Mouse (Mus musculus) embryonic fibroblast, embryonic 13.5 days (primary cell): ENCODE measurements around the gene Wfdc6a. TPM values are rescaled to one million over a fixed set of nuclear protein-coding genes. Genes with fewer than 3 reads are reported as not detected.

ENCODE experiments used
- H3K27ac ChIP-seq: 2 replicates; pipeline ENCODE4 v1.5.1; 2012; ENCODE audit warnings: low read length, control low read depth, inconsistent platforms; ENCODE audit not compliant: insufficient read depth
- H3K4me1 ChIP-seq: 2 replicates; pipeline ENCODE4 v1.6.1; 2011; ENCODE audit warnings: low read length; ENCODE audit not compliant: control insufficient read depth, insufficient read depth
- H3K4me3 ChIP-seq: 2 replicates; pipeline ENCODE4 v1.5.1; 2011; ENCODE audit warnings: mild to moderate bottlenecking, control low read depth, low read length; ENCODE audit not compliant: insufficient read depth
- CTCF ChIP-seq: IDR thresholded peaks from 2 replicates; pipeline ENCODE4 v1.5.1; 2011; ENCODE audit warnings: mild to moderate bottlenecking, control low read depth, low read length, moderate library complexity, borderline replicate concordance; ENCODE audit not compliant: insufficient read depth
- POLR2A ChIP-seq: IDR thresholded peaks from 2 replicates; pipeline ENCODE4 v1.6.1; 2011; ENCODE audit warnings: low read depth, mild to moderate bottlenecking, control low read depth, low read length, moderate library complexity
- polyA plus RNA-seq: library from polyadenylated mRNA; stranded (reverse); fragments of >200 nt; gene quantifications from 2 replicates; pipeline ENCODE4 v1.2.4, GENCODE M21; 2011; ENCODE audit warnings: low read depth; ENCODE audit not compliant: missing spikeins, insufficient read length

Wfdc6a gene
- polyA plus RNA-seq, 1 experiment: not detected

DNA sequence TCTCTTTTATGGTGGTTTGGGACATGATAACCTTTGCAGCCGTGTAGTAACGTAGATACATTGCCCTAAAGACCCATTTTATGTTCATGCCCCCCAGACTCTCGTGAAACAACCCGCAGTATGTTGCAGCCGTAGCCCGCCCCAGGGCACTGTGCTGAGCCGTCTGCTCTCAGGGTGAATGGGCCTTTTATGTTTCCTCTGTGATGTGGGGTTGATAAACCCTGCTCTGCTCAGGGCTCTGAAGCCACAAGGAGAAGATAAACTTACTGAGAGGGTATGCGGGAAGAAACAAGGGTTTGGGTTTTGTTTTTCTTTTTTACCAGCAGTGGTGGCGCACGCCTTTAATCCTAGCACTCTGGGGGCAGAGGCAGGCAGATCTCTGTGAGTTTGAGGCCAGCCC, 50.9 kb downstream of the Wfdc6a start:
- H3K4me3 ChIP-seq: no peak overlapping the region
- no peaks in the 10 kb centered on the region for H3K4me1 ChIP-seq
- no peak overlapping the region for H3K27ac ChIP-seq
- TF ChIP-seq POLR2A: no peak
- no peak for TF ChIP-seq CTCF

DNA sequence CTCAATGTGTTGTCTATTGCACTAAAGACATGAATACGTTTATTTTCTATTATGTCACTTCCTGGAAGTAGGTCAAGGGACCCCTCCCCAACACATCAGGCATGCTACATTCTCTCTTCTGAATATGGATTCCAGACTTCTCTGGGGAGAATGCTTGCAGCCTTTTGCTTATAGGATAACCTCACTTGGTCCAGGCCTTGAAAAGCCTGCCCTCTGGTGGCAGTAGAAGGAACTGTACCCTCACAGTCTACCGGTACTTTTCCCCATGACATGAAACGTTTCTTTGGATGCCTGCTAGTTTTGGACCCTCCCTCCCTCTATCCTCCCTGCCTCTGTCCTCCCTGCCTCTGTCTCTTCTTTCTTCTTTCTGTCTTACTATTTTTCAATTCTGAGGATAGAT, 54.1 kb downstream of the Wfdc6a start:
- peak; percentile 64; the same call in 1 of the 2 replicates for TF ChIP-seq CTCF
- TF ChIP-seq POLR2A: no peak
- no peak overlapping the region for H3K27ac ChIP-seq

More for the DNA sequence above, 54.1 kb downstream of the Wfdc6a start:
- Histone ChIP-seq H3K4me3 (no peak overlapping the region), H3K4me1 (no peaks in the 10 kb centered on the region)

Other genes with a start within 250 kb of the Wfdc6a start
- 0.90 TPM in 1 of 2 replicates, not detected in the other for gene Slpi, start 196.4 kb downstream of the Wfdc6a start, polyA plus RNA-seq
- not detected in 2 replicates for gene Rbpjl, start 182.3 kb downstream of the Wfdc6a start, polyA plus RNA-seq
- 0.18 and 3.1 TPM in 2 replicates for gene Matn4, start 180.3 kb downstream of the Wfdc6a start, polyA plus RNA-seq
- gene Sdc4, start 141.6 kb downstream of the Wfdc6a start, polyA plus RNA-seq: 242 and 248 TPM in 2 replicates
- gene Sys1, start 128.5 kb downstream of the Wfdc6a start, polyA plus RNA-seq: 23.1 and 23.6 TPM in 2 replicates
- gene Gm20458, start 124.5 kb downstream of the Wfdc6a start, polyA plus RNA-seq: 4.1 and 5.8 TPM in 2 replicates
- gene Trp53tg5, start 111.7 kb downstream of the Wfdc6a start, polyA plus RNA-seq: not detected in 2 replicates
- gene Dbndd2, start 99.3 kb downstream of the Wfdc6a start, polyA plus RNA-seq: 13.8 and 19.0 TPM in 2 replicates
- gene Pigt, start 87.9 kb downstream of the Wfdc6a start, polyA plus RNA-seq: 59.6 and 66.3 TPM in 2 replicates
- gene Wfdc2, start 23.0 kb downstream of the Wfdc6a start, polyA plus RNA-seq: not detected in 2 replicates
- not detected in 2 replicates for gene Spint3, start 12.0 kb downstream of the Wfdc6a start, polyA plus RNA-seq
- not detected in 2 replicates for gene Eppin, start 8.1 kb upstream of the Wfdc6a start, polyA plus RNA-seq
- gene Wfdc6b, start 28.1 kb upstream of the Wfdc6a start, polyA plus RNA-seq: not detected in 2 replicates
- not detected in 2 replicates for gene Wfdc8, start 28.2 kb upstream of the Wfdc6a start, polyA plus RNA-seq
- not detected in 2 replicates for gene Wfdc16, start 53.3 kb upstream of the Wfdc6a start, polyA plus RNA-seq
- gene Wfdc10, start 70.6 kb upstream of the Wfdc6a start, polyA plus RNA-seq: not detected in 2 replicates
- gene Wfdc9, start 71.1 kb upstream of the Wfdc6a start, polyA plus RNA-seq: not detected in 2 replicates
- not detected in 2 replicates for gene Wfdc11, start 88.6 kb upstream of the Wfdc6a start, polyA plus RNA-seq
- gene Wfdc13, start 99.7 kb upstream of the Wfdc6a start, polyA plus RNA-seq: not detected in 2 replicates
- not detected in 2 replicates for gene Spint4, start 113.1 kb upstream of the Wfdc6a start, polyA plus RNA-seq
- gene Spint5, start 129.9 kb upstream of the Wfdc6a start, polyA plus RNA-seq: not detected in 2 replicates
- gene Wfdc3, start 160.5 kb upstream of the Wfdc6a start, polyA plus RNA-seq: not detected in 2 replicates
- 28.7 and 30.8 TPM in 2 replicates for gene Dnttip1, start 160.5 kb upstream of the Wfdc6a start, polyA plus RNA-seq
- gene Ube2c, start 184.5 kb upstream of the Wfdc6a start, polyA plus RNA-seq: 101 and 146 TPM in 2 replicates
- not detected in 2 replicates for gene Tnnc2, start 194.5 kb upstream of the Wfdc6a start, polyA plus RNA-seq
- 14.4 and 18.2 TPM in 2 replicates for gene Snx21, start 200.4 kb upstream of the Wfdc6a start, polyA plus RNA-seq
- 12.1 and 13.5 TPM in 2 replicates for gene Acot8, start 219.4 kb upstream of the Wfdc6a start, polyA plus RNA-seq
- gene Zswim3, start 219.7 kb upstream of the Wfdc6a start, polyA plus RNA-seq: 3.7 and 4.1 TPM in 2 replicates
- gene Zswim1, start 237.2 kb upstream of the Wfdc6a start, polyA plus RNA-seq: 10.1 and 12.5 TPM in 2 replicates
- gene Spata25, start 243.1 kb upstream of the Wfdc6a start, polyA plus RNA-seq: not detected in 2 replicates
- 250 and 288 TPM in 2 replicates for gene Ctsa, start 247.4 kb upstream of the Wfdc6a start, polyA plus RNA-seq
- 5.0 and 7.4 TPM in 2 replicates for gene Neurl2, start 248.0 kb upstream of the Wfdc6a start, polyA plus RNA-seq